Mouse (Mus musculus) forebrain, embryonic 14.5 days (tissue): ENCODE results near the gene Pax6. TPM values are rescaled to one million over a fixed set of nuclear protein-coding genes. Genes with fewer than 3 reads are reported as not detected.

Experiments
- ATAC-seq: fragments of 200-750 bp; cut with Nextera tagmentation; 2 replicates; pipeline ENCODE4 v1.8.0; 2017; ENCODE audit warnings: mild to moderate bottlenecking, moderate library complexity
- DNase-seq: peaks from one replicate; pipeline ENCODE4 v3.0.0-alpha.2; 2015; ENCODE audit warnings: low spot score
- H3K27ac ChIP-seq: fragments of 300-500 bp; sonication (generic); 2 replicates; pipeline ENCODE4 v1.5.1; 2014; ENCODE audit warnings: low read depth, mild to moderate bottlenecking, control low read depth, low read length, moderate library complexity
- H3K27me3 ChIP-seq: fragments of 300-500 bp; sonication (generic); replicated peaks from 2 replicates; pipeline ENCODE4 v1.6.1; 2014; ENCODE audit warnings: low read length, control low read depth, mixed read lengths; ENCODE audit not compliant: control insufficient read depth, insufficient read depth
- H3K36me3 ChIP-seq: fragments of 300-500 bp; sonication (generic); 2 replicates; pipeline ENCODE4 v1.6.1; 2014; ENCODE audit warnings: low read length, control low read depth; ENCODE audit not compliant: control insufficient read depth, insufficient read depth
- H3K4me1 ChIP-seq: fragments of 300-500 bp; sonication (generic); 2 replicates; pipeline ENCODE4 v1.6.1; 2014; ENCODE audit warnings: antibody characterized with exemption, low read length, control low read depth; ENCODE audit not compliant: control insufficient read depth, insufficient read depth
- H3K4me2 ChIP-seq: fragments of 300-500 bp; sonication (generic); 2 replicates; pipeline ENCODE4 v1.6.1; 2014; ENCODE audit warnings: mild to moderate bottlenecking, control low read depth, low read length
- H3K4me3 ChIP-seq: fragments of 300-500 bp; sonication (generic); 2 replicates; pipeline ENCODE4 v1.5.1; 2014; ENCODE audit warnings: low read depth, low read length, control low read depth
- H3K9ac ChIP-seq: fragments of 300-500 bp; sonication (generic); 2 replicates; pipeline ENCODE4 v1.6.1; 2014; ENCODE audit warnings: mild to moderate bottlenecking, low read length, control low read depth, moderate library complexity
- H3K9me3 ChIP-seq: fragments of 300-500 bp; sonication (generic); replicated peaks from 2 replicates; pipeline ENCODE4 v1.6.1; 2016; ENCODE audit warnings: low read length, control low read depth, mixed read lengths; ENCODE audit not compliant: control insufficient read depth
- WGBS: fragments of 180-500 bp; shearing (Covaris S2); extraction: QIAGEN DNeasy Blood & Tissue Kit; methylation state at CpG from one replicate; pipeline ENCODE4 v1.1.7; 2014; 5-methylcytosine and 5-hydroxymethylcytosine counted together
- polyA plus RNA-seq: library from polyadenylated mRNA; unstranded; fragments of >200 nt; fragmentation: Nextera tagmentation; extraction: Ambion mirVana; gene quantifications from 2 replicates; pipeline ENCODE4 v1.2.1, GENCODE M21; 2014

Pax6 gene
- polyA plus RNA-seq, 1 experiment from 2014 or later: 51.8 TPM

DNA sequence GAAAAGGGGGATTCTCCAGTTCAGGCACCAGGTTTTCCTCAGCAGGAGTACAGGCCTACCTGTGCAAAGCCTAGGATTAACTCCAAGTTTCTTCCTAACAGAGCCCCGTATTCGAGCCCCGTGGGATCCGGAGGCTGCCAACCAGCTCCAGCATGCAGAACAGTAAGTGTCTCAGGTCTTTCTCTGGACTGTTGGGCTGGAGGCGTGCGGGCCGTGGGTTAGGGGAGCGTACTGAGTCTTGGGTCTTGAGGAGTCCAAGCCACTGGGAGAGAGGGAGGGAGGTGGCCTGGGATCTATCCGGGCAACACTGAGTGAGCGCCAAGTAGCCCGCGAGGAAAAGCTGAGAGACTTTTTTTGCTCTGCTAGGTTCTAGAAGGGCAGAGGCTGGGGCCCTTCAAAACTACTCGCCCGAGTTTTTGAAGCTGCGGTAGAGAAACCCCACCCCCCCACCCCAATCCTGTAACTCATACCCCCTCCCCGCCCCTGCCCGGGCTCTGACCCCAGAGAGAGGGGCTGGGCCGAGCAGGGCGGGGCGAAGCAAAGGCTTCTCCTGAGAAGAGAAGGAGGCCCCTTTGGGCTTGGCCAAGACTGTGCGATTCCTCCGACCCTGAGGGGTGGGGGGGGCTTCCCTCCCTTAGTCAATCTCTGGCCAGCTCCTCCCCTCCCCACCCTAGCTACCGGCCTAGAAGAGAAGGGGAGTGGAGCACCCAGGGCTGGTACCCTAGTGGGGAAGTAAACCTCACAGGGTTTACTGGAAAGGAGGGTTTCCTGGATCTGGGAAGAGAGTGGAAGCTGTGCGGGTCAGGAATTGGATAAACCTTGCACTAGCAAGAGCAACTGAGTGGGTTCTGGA is 11.7 kb downstream of the Pax6 start:
- peaks cover 24% of the 10 kb centered on the region for H3K27me3 ChIP-seq
- peak overlapping the region; percentile 66 for H3K4me2 ChIP-seq
- peak overlapping the region; percentile 96 for H3K9ac ChIP-seq
- peaks cover 13% of the 10 kb centered on the region; the same call in 1 of the 2 replicates for H3K36me3 ChIP-seq
- peak overlapping the region; percentile 93 for H3K27ac ChIP-seq
- 2% methylated on average over 20 of the region's 24 CpGs for WGBS
- ATAC-seq: peak; percentile 74
- peaks cover 28% of the 10 kb centered on the region for H3K4me1 ChIP-seq
- DNase-seq: peak; percentile 83
- peak overlapping the region; percentile 67 for H3K4me3 ChIP-seq
- no peaks in the 10 kb centered on the region for H3K9me3 ChIP-seq

DNA sequence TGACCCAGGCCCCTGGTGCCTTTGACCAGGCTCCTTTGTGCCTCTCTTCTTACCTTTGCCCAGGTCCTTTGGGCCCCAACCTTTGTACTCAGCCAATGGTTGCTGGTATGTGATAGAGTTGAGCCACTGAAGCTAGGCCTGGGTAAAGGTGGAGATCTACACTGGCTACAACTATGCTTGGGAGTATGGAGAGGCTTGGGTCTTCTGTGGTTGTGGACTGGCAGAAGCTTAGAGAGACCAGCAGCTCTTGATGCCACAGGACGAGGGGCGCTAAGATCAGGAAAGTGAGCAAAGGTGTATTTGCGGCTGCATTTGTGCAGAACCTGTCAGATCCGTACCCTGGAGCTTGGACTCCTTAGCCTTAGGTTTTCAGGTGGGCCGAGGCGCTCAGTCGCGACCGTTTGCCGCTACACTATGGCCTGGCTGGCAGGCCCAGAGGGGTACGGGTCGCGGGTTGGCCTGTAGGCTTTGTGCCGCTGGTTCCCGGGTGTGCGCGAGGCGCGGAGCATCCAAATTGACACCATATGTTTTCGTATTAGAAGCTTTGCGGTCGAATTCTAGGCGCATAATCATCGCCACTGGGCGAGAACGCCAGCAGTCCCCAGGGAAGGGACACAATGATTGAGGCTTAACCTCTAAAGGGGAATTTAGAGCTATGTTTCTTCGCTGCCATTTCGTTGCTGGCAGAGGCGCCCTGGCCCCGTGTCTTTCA is 12.5 kb downstream of the Pax6 start:
- ATAC-seq (peak; percentile 19), DNase-seq (no peak)
- H3K4me1 ChIP-seq: peaks cover 30% of the 10 kb centered on the region
- peak overlapping the region; percentile 96 for H3K9ac ChIP-seq
- H3K4me2 ChIP-seq: peak overlapping the region; percentile 66
- peaks cover 18% of the 10 kb centered on the region; the same call in 1 of the 2 replicates for H3K36me3 ChIP-seq
- no peaks in the 10 kb centered on the region for H3K9me3 ChIP-seq
- peaks cover 28% of the 10 kb centered on the region for H3K27me3 ChIP-seq
- 4% methylated on average over 30 of the region's 30 CpGs for WGBS
- peak overlapping the region; percentile 67 for H3K4me3 ChIP-seq
- peak overlapping the region; percentile 93 for H3K27ac ChIP-seq

DNA sequence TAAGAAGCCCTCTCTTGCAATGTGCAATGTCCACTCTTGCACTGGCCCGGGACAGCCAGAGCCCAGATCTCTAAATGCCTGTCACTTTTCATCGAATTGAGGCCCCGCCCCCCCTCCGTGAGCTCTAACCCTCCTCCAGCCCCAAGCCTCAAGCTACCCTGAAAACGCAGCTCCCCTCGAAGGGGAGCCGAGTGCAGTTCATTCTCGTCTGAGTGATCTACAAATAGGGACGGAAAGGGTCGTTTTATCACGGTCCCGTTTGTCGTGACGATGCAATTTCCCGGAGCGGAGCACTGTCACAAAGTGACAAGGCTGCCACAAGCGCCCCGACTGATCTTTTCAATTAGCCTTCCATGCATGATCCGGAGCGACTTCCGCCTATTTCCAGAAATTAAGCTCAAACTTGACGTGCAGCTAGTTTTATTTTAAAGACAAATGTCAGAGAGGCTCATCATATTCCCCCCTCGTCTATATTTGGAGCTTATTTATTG is 13.4 kb downstream of the Pax6 start:
- peak overlapping the region; percentile 96 for H3K9ac ChIP-seq
- peak overlapping the region; percentile 66 for H3K4me2 ChIP-seq
- H3K36me3 ChIP-seq: peaks cover 18% of the 10 kb centered on the region; the same call in 1 of the 2 replicates
- whole genome bisulfite sequencing: 2% methylated on average over 23 of the region's 23 CpGs
- ATAC-seq (peak; percentile 15; the same call in 1 of the 2 replicates), DNase-seq (peak; percentile 76)
- peak overlapping the region; percentile 93 for H3K27ac ChIP-seq
- peak overlapping the region; percentile 67 for H3K4me3 ChIP-seq
- H3K9me3 ChIP-seq: no peaks in the 10 kb centered on the region
- peaks cover 28% of the 10 kb centered on the region for H3K27me3 ChIP-seq
- H3K4me1 ChIP-seq: peaks cover 39% of the 10 kb centered on the region

DNA sequence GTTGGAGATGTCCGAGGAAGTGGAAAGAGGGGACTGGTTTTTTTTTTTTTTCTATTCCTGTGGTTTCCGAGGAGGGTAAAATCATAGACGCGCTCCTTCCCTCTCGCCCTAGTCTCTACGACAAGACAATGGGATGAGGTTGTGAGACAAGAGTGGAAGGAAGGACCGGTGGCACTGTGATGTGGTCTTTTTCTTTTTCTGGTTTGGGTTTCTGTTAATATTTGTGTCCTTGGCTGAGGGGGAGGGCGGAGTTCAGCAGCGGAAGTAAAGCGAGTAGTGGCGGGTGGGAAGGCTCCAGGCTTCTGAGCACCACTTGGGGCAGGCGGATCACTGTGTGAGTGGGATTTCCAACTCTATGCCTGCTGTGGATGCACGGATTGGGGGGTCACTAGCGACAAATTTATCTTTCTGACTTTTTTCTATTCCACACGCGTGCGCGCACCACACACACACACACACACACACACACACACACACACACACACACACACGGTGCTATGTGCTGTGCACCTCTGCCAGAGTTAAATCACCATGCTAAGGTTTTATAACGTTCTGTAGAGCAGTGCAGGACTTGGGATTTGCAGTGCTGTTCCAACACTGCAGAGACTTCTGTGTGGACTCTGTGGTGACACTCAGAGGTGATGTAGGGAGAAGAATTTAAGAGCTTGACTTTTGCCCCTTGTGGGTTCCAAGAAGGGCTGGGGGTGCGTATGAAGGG is 14.1 kb downstream of the Pax6 start:
- H3K27me3 ChIP-seq: peaks cover 28% of the 10 kb centered on the region
- peak overlapping the region; percentile 74 for H3K27ac ChIP-seq
- DNase-seq: peak; percentile 47
- peaks cover 18% of the 10 kb centered on the region; the same call in 1 of the 2 replicates for H3K36me3 ChIP-seq
- H3K9me3 ChIP-seq: no peaks in the 10 kb centered on the region
- peak overlapping the region; percentile 67 for H3K4me3 ChIP-seq
- peak overlapping the region; percentile 96 for H3K9ac ChIP-seq
- H3K4me2 ChIP-seq: peak overlapping the region; percentile 66
- WGBS: 12% methylated on average over 21 of the region's 21 CpGs
- ATAC-seq: no peak
- H3K4me1 ChIP-seq: peaks cover 41% of the 10 kb centered on the region

DNA sequence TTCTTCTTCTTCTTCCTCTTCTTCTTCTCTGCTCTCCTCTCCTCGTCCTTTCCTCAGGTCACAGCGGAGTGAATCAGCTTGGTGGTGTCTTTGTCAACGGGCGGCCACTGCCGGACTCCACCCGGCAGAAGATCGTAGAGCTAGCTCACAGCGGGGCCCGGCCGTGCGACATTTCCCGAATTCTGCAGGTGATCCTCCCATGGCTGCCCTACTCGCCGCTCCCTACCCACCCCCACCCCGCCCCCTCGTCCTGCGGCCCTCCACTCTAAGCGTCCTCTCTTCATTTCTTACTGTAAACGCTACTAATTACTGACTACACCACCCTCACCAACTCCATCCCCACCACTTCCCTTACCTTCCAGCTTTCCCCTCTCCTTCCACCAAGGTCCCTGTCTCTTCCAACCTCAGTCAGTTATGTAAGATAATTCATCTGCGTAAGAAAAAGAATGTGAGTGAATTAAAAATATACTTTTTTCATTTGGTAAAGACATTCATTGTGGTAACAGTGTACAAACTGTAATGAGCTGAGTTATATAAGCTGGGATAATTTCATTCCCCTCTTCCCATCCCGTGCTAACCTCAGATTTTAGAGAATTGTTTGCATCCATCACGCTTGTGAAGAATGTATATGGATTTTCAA is 15.2 kb downstream of the Pax6 start:
- no peak for ATAC-seq
- H3K36me3 ChIP-seq: peaks cover 18% of the 10 kb centered on the region; the same call in 1 of the 2 replicates
- peaks cover 41% of the 10 kb centered on the region for H3K4me1 ChIP-seq
- peaks cover 27% of the 10 kb centered on the region for H3K27me3 ChIP-seq
- peak overlapping the region; percentile 17 for H3K4me3 ChIP-seq
- DNase-seq: no peak
- peak overlapping the region; percentile 66 for H3K4me2 ChIP-seq
- H3K9me3 ChIP-seq: no peaks in the 10 kb centered on the region
- peak overlapping the region; percentile 28; the same call in 1 of the 2 replicates for H3K27ac ChIP-seq
- peak overlapping the region; percentile 53 for H3K9ac ChIP-seq
- 26% methylated on average over 22 of the region's 22 CpGs for WGBS

DNA sequence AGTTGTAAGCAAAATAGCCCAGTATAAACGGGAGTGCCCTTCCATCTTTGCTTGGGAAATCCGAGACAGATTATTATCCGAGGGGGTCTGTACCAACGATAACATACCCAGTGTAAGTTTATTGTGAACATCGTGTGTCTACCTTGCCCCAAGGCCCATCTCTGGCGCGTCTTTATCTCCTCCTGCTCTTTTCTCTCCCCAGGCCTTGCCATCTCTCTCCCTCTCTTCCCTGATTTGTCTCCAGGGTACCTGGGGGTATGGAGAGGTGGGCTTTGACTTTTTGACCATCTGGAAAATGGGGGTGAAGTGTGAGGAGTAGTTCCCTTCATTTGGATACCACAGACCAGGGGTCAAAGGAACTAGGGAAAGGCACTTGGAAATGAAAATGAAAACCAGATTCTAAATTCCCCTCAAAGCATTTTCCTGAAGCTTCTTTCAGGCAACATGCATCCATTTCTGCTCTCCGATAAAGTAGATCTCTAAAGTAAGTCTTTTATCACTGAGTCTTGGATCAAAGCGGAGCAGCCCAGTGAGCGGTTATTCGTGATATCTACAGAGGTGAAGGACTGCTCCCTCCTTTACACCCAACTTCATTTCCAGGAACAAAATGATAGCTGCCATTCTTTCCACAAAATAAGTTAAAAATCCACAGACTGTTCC is 16.4 kb downstream of the Pax6 start:
- peaks cover 22% of the 10 kb centered on the region for H3K27me3 ChIP-seq

DNA sequence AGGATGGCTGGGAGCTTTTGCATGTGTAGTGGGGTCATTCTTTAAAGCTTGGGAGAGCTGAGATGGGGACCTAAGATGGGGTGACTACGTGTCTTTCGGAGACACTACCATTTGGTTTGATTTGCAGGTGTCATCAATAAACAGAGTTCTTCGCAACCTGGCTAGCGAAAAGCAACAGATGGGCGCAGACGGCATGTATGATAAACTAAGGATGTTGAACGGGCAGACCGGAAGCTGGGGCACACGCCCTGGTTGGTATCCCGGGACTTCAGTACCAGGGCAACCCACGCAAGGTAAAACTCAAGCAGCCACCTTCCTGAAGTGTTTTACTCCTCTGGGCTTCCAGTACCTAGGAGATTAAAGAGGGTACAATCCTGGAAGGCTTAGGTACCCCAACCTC is 17.0 kb downstream of the Pax6 start:
- no peak for ATAC-seq
- no peak for DNase-seq
- Histone ChIP-seq H3K36me3 (peaks cover 18% of the 10 kb centered on the region; the same call in 1 of the 2 replicates), H3K4me2 (peak overlapping the region; percentile 49), H3K9ac (peak overlapping the region; percentile 43; the same call in 1 of the 2 replicates), H3K4me3 (0 out of 2 replicates have a peak overlapping the region, but pooled peaks have one; percentile 4), H3K9me3 (no peaks in the 10 kb centered on the region), H3K27me3 (peaks cover 22% of the 10 kb centered on the region), H3K4me1 (peaks cover 50% of the 10 kb centered on the region), H3K27ac (peak overlapping the region; percentile 70; the same call in 1 of the 2 replicates)
- WGBS: 57% methylated on average over 11 of the region's 11 CpGs

More for the DNA sequence above, 16.4 kb downstream of the Pax6 start:
- Histone ChIP-seq H3K4me3 (0 out of 2 replicates have a peak overlapping the region, but pooled peaks have one; percentile 4), H3K9ac (peak overlapping the region; percentile 43; the same call in 1 of the 2 replicates), H3K36me3 (peaks cover 18% of the 10 kb centered on the region; the same call in 1 of the 2 replicates), H3K4me2 (peak overlapping the region; percentile 49), H3K27ac (peak overlapping the region; percentile 70; the same call in 1 of the 2 replicates), H3K4me1 (peaks cover 46% of the 10 kb centered on the region), H3K9me3 (no peaks in the 10 kb centered on the region)
- ATAC-seq (no peak), DNase-seq (no peak)
- WGBS: 62% methylated on average over 11 of the region's 11 CpGs
